Mouse (Mus musculus) spleen, embryonic (tissue): ENCODE measurements around the gene Slc7a10.

Source experiments
- CTCF ChIA-PET: fragments of 350-600 bp; sonication (Branson Sonifier 250); formaldehyde crosslinking; loops from one replicate; lab custom pipeline; 2022; lab: Charles Lee

Slc7a10 gene

GRCm38 (mm10) chr7:35185889-35186569, at the start of gene Slc7a10:
Gene Slc7a10 (plus strand): TSS chr7:35186385.
- CTCF ChIA-PET: no interaction called here

- CTCF ChIA-PET: no interaction called here
Observed at GRCm38 (mm10) chr7:35137524-35137923, 48.7 kb upstream of the Slc7a10 start.

GRCm38 (mm10) chr7:35138481-35138880, 47.7 kb upstream of the Slc7a10 start:
- CTCF ChIA-PET: no interaction called here

GRCm38 (mm10) chr7:35139880-35140279, 46.3 kb upstream of the Slc7a10 start:
- CTCF ChIA-PET: no interaction called here

GRCm38 (mm10) chr7:35141519-35141918, 44.7 kb upstream of the Slc7a10 start:
- CTCF ChIA-PET: no interaction called here

- CTCF ChIA-PET: no interaction called here
Observed at GRCm38 (mm10) chr7:35142522-35142921, 43.7 kb upstream of the Slc7a10 start.

GRCm38 (mm10) chr7:35143864-35144618, 42.1 kb upstream of the Slc7a10 start:
- CTCF ChIA-PET: no interaction called here

- CTCF ChIA-PET: no interaction called here
Observed at GRCm38 (mm10) chr7:35145068-35145467, 41.1 kb upstream of the Slc7a10 start.

GRCm38 (mm10) chr7:35146269-35146668, 39.9 kb upstream of the Slc7a10 start:
- CTCF ChIA-PET: no interaction called here

GRCm38 (mm10) chr7:35149616-35150433, 36.4 kb upstream of the Slc7a10 start:
- CTCF ChIA-PET: no interaction called here

GRCm38 (mm10) chr7:35150860-35151259, 35.3 kb upstream of the Slc7a10 start:
- CTCF ChIA-PET: no interaction called here

GRCm38 (mm10) chr7:35154449-35154848, 31.7 kb upstream of the Slc7a10 start:
- CTCF ChIA-PET: no interaction called here

- CTCF ChIA-PET: interaction anchor here (0.6 kb wide), 1 partner anchor 112 kb away, joined by 3 read pairs; no protein-coding TSS in a partner anchor
Observed at GRCm38 (mm10) chr7:35156561-35157477, 29.4 kb upstream of the Slc7a10 start.

GRCm38 (mm10) chr7:35157512-35157911, 28.7 kb upstream of the Slc7a10 start:
- CTCF ChIA-PET: no interaction called here

GRCm38 (mm10) chr7:35162443-35162842, 23.7 kb upstream of the Slc7a10 start:
- CTCF ChIA-PET: no interaction called here

GRCm38 (mm10) chr7:35163600-35163999, 22.6 kb upstream of the Slc7a10 start:
- CTCF ChIA-PET: interaction anchor here (0.6 kb wide), 1 partner anchor 139 kb away, joined by 6 read pairs; no protein-coding TSS in a partner anchor

GRCm38 (mm10) chr7:35164131-35164530, 22.1 kb upstream of the Slc7a10 start:
- CTCF ChIA-PET: no interaction called here

GRCm38 (mm10) chr7:35166988-35167387, 19.2 kb upstream of the Slc7a10 start:
- CTCF ChIA-PET: no interaction called here

- CTCF ChIA-PET: interaction anchor here (0.6 kb wide), 1 partner anchor 144 kb away, joined by 12 read pairs; no protein-coding TSS in a partner anchor
Observed at GRCm38 (mm10) chr7:35167925-35168324, 18.3 kb upstream of the Slc7a10 start.

- CTCF ChIA-PET: no interaction called here
Observed at GRCm38 (mm10) chr7:35169341-35169740, 16.8 kb upstream of the Slc7a10 start.

- CTCF ChIA-PET: interaction anchor here (0.7 to 1.5 kb wide), 2 partner anchors 23 to 244 kb away, joined by 3 read pairs; no protein-coding TSS in a partner anchor
Observed at GRCm38 (mm10) chr7:35171867-35172382, 14.3 kb upstream of the Slc7a10 start.
